Mouse (Mus musculus) adrenal gland (tissue): ENCODE data around the gene Mgat5b.

ENCODE experiments used
- intact Hi-C: fragments of 180-260 bp; cut with DNase I; formaldehyde crosslinking; loops from one replicate; pipeline ENCODE4 v1.15.1; 2025

The Mgat5b gene

GRCm38 (mm10) chr11:116972828-116973227 lies 54.2 kb downstream of the Mgat5b start:
- intact Hi-C loops = no loop called here

- intact Hi-C loops = no loop called here
These were observed 54.8 kb downstream of the Mgat5b start for GRCm38 (mm10) chr11:116973508-116973907.

GRCm38 (mm10) chr11:116974341-116974740 lies 55.7 kb downstream of the Mgat5b start:
- intact Hi-C loops = no loop called here

GRCm38 (mm10) chr11:116980313-116980712 lies 61.6 kb downstream of the Mgat5b start:
- intact Hi-C loops = no loop called here

- intact Hi-C loops = no loop called here
These were observed 63.9 kb downstream of the Mgat5b start for GRCm38 (mm10) chr11:116982543-116982942.

- intact Hi-C loops = no loop called here
These were observed 67.1 kb downstream of the Mgat5b start for GRCm38 (mm10) chr11:116985504-116986385.

GRCm38 (mm10) chr11:116988131-116988530 lies 69.5 kb downstream of the Mgat5b start:
- intact Hi-C loops = no loop called here

- intact Hi-C loops = no loop called here
These were observed 71.6 kb downstream of the Mgat5b start for GRCm38 (mm10) chr11:116990231-116990630.

- intact Hi-C loops = no loop called here
These were observed 72.7 kb downstream of the Mgat5b start for GRCm38 (mm10) chr11:116991410-116991809.

- intact Hi-C loops = no loop called here
These were observed 73.3 kb downstream of the Mgat5b start for GRCm38 (mm10) chr11:116991964-116992363.

GRCm38 (mm10) chr11:116994095-116994582 lies 75.5 kb downstream of the Mgat5b start:
- intact Hi-C loops = loop anchor here (1.0 kb wide), 1 partner anchor 76 kb away; the partner anchor contains the start of gene Mgat5b

- intact Hi-C loops = no loop called here
These were observed 78.3 kb downstream of the Mgat5b start for GRCm38 (mm10) chr11:116996976-116997375.

- intact Hi-C loops = no loop called here
These were observed 80.3 kb downstream of the Mgat5b start for GRCm38 (mm10) chr11:116998935-116999334.

GRCm38 (mm10) chr11:117000219-117000618 lies 81.6 kb downstream of the Mgat5b start:
- intact Hi-C loops = no loop called here

- intact Hi-C loops = no loop called here
These were observed 83.1 kb downstream of the Mgat5b start for GRCm38 (mm10) chr11:117001789-117002188.

GRCm38 (mm10) chr11:117003503-117003902 lies 84.8 kb downstream of the Mgat5b start:
- intact Hi-C loops = no loop called here

GRCm38 (mm10) chr11:117004277-117004676 lies 85.6 kb downstream of the Mgat5b start:
- intact Hi-C loops = no loop called here

GRCm38 (mm10) chr11:117017462-117017861 lies 98.8 kb downstream of the Mgat5b start:
- intact Hi-C loops = no loop called here

- intact Hi-C loops = loop anchor here (2.0 kb wide), 1 partner anchor 100 kb away; the partner anchor contains the start of gene Mgat5b
These were observed 99.7 kb downstream of the Mgat5b start for GRCm38 (mm10) chr11:117018410-117018809.

- intact Hi-C loops = no loop called here
These were observed 102.4 kb downstream of the Mgat5b start for GRCm38 (mm10) chr11:117021026-117021425.

- intact Hi-C loops = no loop called here
These were observed 104.9 kb downstream of the Mgat5b start for GRCm38 (mm10) chr11:117023537-117023936.

GRCm38 (mm10) chr11:117027681-117028080 lies 109.0 kb downstream of the Mgat5b start:
- intact Hi-C loops = no loop called here
